Mouse (Mus musculus): ENCODE data around the gene Col26a1.

Gene Col26a1

DNA sequence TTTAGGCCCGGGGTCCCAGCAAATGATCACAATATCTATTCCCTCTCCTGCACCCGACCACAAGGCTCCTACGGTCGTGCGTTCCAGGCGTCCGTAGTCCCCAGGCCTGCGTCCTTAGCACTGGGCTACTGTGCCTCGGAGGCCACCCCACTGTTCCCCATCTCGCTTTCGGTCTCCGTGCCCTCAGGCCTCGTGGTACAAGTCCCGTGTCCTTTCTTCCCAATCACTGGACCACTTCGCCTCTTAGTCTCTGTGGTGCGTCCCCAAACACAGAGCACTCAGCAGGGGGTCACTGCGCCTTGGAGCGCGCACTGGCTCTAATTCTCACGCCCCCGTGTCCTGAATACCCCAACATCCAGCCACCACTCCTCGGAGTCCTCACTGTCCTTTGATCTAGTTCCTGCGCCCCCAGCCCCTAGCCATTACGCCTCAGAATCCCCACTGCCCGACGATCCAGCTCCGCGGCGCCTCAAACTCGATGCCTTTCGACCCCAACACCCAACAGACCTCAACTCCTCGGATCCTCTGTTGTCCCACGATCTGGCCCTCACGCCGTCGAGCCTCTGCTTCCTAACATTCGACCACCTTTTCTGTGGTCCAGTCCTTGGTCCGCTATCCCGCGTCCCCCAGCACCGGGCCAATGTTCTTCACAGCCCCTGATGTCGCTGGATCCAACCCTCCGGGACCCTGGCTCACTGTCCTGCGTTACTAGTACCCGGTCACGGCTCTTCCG lies 788 bp downstream of the Col26a1 start:
- in situ Hi-C loops (cut with MboI, MseI), result loop anchor here (5.0 to 10.0 kb wide), 2 partner anchors 47 to 90 kb away; no protein-coding TSS in a partner anchor

DNA sequence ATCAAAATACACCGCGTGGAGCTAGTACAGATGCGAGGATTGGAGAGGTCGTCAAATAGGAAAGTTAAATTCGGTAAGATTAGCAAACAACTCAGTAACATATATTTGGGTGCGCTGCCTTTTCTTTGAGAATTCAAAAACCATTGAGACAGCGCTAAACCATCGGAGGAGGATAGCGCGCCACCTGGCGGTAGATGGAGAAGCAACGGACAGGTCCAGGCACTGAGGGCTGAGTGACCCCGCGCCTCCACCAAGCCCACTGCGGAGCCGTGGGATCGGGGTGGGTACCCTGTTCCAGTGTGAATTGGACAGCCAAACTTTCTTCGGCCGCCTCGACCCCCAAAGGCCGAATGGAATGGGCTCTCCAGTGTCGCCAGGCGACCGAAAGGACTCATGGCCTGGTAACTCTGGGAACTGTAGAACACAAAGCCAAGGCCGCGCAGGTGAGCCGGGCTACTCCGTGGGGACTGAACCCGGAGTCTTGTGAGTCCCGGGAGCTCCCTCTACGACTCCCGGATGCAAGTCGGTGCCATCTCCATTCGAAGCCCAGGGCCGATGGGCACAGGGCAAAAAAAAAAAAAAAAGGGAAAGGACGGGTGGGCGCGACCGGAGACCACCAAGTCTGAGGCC lies 1.5 kb downstream of the Col26a1 start:
- in situ Hi-C loops (cut with MboI, MseI), result loop anchor here (5.0 to 10.0 kb wide), 2 partner anchors 47 to 89 kb away; no protein-coding TSS in a partner anchor

DNA sequence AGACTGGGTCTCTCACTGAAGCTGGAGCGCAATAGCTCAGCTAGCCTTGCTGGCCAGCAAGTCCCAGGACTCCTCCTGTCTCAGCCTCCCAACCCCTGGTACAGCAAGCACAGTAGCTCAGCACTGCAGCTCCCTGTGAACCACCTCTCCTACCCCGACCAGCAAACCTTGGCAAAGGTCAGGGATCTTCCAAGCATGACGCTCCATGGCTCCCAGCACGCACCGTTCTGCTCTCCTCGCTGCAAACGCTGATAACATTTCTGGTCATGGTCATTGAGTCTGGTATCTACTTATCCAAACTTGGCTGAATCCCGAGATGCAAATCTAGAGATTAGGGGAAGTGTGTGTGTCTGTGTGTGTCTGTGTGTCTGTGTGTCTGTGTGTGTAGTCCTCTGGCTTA lies 2.9 kb downstream of the Col26a1 start:
- in situ Hi-C loops (cut with MboI, MseI), result loop anchor here (5.0 to 10.0 kb wide), 2 partner anchors 45 to 88 kb away; no protein-coding TSS in a partner anchor

DNA sequence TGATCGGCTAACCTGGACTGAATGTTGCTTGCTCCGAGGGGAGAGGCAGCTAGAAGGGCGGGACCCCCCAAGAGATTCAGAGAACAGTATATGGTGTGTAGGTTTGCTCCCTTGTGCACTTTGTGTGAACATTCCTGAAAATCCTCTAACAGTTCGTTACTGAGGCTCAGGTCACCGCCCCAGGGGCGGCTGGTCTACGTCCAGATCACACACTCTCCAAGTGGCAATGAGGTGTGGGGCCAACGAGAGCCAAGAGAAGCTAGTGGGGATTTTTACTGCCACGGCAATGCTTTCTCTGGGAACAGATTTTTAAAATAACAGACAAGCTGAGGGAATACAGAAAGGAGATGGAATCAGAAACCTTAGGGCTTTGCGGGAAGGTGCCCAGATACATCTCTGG lies 8.7 kb downstream of the Col26a1 start:
- in situ Hi-C loops (cut with MboI, MseI), result no loop called here

DNA sequence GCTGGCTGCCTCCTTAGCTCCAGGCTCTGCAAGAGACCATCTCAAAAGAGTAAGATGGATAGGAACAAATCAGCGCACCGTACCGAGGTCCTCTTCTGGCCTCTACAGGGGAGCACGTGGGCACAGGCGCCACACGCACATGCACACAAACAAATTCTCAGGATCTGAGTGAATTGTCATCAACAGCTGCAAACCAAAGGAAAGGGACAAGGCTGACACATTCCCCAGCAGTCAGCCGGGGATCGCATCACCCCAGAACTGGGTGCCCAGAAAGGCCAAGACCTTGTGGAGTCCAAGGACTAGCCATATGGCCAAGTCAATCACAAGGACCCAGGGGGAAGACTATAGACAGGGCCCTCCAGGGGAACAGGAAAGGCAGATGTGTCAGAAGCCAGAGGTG lies 10.6 kb downstream of the Col26a1 start:
- in situ Hi-C loops (cut with MboI, MseI), result no loop called here

DNA sequence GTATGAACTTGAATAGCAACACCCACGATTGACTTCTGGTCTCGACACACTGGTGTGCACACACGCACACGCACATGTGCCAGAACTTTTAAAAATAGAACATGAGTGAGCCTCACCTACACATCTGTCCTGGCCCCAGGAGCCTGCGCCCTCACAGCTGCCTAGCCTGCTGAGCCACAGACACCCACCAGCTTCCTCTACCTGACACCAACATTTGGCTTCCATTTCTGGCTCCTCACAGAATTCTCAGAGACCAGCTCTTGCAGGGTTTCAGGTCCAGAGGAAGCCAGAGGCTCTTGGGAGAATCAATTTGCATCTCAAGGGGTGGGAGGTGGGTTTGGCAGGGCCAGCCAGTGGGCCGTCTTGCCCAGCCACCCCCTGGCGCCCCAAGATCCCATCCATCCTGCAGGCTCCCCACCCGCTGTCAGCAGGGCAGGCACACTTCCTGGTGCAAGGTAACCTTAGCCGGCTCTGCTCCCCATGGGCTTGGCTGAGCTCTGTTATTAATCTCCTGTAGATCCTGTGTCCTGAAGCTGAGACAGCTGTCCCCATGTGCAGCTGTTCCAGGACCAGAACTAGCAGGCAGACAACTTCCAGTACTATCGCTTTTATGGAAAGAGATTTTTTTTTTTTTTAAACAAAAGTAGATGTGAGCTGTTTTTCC lies 13.4 kb downstream of the Col26a1 start:
- in situ Hi-C loops (cut with MboI, MseI), result no loop called here

DNA sequence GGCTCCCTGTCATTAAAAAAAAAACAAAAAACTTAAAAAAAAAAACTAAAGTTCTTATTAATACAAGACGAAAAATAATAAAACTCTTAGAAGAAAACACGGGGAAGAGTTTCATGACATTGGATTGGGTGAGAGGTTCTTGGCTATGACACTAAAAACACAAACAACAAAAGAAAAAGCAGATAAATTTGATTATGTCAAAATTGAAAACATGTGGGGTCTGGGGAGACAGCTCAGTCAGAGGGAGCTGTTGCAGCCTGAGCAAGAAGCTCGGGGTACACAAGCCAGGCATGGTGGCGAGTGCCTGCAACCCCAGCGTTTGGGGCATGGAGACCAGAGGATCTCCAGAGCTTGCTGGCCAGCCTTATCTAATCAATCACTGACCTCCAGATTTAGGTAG lies 15.3 kb downstream of the Col26a1 start:
- in situ Hi-C loops (cut with MboI, MseI), result no loop called here

DNA sequence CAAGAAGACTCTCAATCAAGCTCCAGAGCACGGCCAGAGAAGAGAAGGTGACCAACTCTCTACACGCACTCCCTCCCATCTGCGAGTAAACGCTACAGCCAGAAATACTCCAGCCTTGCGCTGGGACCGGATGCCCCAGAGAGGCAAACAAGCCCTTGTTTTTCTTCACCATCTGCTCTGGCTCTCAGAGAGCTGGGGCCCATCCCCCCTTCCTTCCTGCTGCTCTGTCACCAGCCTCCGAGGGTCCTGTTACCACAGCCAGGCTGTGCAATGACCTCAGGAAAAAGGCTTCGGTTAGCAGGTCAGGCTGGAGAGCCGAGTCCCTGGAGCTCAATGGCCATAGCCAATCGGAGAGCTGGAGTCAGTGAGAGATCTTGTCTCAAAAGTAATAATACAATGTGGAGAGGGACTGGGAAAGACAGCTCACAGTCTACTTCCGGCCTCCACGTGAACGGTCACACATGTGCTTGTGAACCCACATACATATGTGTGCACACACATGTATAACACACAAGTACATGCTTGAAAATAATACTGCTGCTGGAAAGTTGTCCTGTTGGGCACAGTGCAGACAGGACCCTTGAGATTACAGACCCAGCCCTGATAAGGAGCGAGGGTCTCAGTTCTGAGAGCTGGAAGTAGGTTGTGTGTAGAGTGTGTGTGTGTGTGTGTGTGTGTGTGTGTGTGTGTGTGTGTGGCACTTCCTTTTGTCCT lies 18.9 kb downstream of the Col26a1 start:
- in situ Hi-C loops (cut with MboI, MseI), result no loop called here

DNA sequence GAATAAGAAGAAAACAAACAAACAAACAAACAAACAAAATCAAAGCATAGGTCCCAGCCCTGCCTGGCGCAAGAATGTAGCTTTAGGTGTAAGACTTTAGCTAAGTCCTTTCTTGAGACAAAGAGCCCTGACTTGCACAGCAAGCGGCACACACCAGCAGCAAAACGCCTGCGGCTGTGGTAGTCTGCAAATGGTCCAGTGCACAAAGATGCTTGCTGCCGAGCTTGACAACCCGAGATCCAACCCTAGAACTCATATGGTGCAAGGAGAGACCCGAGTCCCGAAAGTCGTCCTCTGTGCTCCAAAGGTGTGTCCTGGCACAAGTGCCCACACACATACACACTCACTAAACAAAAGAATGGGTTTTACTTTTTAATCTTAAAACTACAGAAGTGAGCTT lies 19.7 kb downstream of the Col26a1 start:
- in situ Hi-C loops (cut with MboI, MseI), result no loop called here

DNA sequence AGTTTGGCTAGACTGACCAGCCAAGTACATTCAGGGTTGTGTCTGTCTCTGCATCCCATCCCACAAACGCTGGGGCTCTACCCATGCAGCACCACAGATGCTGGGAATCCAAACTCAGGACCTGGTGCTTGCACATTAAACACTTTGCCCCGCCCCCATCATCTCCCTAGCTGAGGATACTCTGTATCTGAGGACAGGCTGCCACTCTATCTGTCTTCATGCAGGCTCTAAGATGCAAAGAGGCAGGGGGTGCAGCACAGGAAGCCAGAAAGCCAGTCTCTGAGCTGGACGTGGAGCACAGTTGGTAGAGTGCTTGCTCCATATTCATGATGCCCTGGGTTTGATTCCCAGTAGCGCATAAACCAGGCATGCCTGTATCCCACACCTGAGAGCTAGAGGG lies 20.2 kb downstream of the Col26a1 start:
- in situ Hi-C loops (cut with MboI, MseI), result no loop called here

DNA sequence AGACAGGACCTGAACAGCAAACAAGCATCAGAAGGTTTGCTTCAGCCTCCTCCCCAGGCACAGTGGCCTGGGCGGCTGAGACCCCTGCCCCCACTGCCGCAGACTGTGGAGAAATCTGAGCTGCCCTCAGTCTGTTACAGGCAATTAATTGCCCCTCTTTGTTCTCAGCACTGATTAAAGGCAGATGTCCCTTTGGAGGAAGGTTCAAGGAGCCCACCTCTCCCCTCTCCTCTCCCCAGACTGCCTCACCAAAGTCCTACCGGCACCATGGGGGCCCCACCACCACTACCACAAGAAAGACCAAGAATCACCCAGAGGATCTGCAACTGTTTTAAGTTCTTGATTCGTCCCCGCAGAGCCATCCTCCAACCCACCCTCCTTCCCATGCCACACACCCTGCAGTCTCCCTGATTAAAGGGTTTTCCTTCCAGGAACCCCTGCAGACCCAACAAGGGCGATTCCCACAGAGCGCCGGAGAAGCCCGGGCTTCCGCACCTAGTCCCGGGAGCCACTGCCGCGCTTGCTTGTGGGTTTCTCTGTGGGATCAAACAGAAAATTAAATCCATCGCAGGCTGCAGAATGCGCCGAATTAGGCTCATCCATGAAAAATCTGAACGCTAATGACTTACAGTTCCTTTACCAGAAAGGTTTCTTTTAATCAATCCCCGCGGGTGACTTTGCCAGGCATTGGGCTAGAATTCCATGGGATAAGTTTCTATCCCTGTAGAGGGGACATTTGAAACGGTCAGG lies 21.6 kb downstream of the Col26a1 start:
- in situ Hi-C loops (cut with MboI, MseI), result no loop called here

DNA sequence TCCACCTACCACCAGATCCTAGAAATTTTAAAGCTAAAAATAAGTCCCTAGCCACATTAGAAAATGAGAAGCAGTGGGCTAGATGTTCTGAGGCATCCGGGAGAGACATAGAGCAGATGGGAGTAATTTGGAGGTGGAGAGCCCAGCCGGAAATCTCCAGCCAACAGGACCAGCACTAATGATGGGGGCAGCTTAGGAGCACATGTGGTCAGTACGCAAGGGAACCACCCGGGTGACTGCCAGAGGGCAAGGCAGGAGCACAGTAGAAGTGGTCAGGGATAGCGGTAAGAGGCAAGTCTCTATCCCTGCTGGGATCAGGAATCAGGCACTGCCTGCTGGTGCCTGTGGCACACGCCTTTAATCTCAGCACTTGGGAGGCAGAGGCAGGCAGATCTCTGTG lies 32.3 kb downstream of the Col26a1 start:
- in situ Hi-C loops (cut with MboI, MseI), result no loop called here

DNA sequence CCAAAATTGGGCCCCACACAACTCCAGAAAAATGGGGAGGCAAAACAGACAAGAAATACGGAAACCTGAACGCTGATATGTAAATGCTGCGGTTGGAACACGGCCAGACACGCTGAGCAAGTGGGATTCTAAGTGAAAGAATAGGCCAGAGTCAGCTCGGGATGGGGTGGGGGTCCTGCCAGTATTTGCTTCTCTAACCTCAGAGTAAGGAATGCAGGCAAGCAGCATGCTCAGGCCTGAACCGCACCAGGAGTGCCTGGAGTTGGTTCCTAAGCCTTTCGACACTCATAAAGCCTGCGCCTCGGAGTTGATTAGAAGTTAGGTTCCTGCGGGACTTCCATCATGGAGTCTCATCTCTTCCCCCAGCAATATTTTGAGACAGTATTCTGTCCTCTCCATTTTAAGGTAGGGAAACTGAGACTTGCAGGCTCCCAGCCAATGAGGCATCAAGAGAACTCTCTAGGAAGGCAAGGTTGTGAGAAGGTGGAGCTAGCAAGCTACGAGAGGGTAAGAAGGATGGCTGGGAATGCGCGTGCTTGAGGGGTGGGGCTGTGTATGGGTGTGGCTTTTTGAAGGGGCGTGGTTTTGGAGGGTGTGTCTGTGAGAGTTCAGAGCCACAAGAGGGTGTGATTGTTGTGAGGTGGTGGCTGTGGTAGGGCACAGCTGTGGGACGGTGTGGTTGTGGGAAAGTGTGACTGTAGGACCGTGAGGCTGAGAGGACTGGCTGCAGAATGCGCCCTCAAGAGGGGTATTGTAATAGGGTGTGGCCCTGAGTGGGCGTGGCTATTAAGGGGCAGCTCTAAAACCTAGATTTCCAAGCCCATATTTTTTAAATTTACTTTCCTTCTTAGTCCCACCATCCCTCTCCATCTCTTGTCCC lies 36.4 kb downstream of the Col26a1 start:
- in situ Hi-C loops (cut with MboI, MseI), result no loop called here

DNA sequence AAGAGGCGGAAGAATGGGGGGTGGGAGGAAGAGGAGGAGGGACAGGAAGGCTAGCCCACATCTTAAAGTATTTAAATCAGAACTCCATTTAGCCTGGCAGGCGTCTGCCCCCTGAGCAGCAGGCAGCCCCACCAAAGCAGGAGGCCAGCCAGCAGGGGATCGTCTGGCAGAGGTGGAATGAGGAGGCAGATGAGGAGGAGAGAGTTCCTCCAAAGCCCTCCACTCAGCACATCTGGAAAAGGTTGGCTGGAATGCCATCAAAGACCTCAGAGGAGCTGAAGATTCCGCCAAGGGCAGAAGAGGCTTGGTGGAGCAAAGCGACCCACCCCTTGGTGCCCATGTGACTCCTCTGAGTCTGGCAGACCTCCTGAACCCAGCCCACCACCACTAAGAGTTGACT lies 39.1 kb downstream of the Col26a1 start:
- in situ Hi-C loops (cut with MboI, MseI), result no loop called here

DNA sequence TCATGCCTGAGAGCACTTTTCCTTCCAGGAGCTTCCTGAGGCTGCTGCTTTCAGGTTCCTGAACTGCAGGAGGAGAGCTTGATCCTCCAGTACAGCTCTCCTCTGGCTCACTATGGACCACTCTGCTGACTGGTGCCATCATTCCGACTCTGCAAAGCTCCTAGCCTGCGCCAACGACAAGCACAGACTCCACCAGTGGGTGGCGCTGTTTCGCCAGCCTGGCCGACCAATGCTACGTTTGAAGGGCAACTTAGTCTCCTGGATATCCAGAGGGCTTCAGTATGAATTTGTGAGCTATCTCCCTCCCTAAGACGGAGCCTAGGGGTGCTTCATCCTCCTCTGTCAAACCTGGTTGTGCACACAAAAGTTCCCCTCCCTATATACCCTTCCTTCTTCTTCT lies 43.0 kb downstream of the Col26a1 start:
- in situ Hi-C loops (cut with MboI, MseI), result no loop called here

DNA sequence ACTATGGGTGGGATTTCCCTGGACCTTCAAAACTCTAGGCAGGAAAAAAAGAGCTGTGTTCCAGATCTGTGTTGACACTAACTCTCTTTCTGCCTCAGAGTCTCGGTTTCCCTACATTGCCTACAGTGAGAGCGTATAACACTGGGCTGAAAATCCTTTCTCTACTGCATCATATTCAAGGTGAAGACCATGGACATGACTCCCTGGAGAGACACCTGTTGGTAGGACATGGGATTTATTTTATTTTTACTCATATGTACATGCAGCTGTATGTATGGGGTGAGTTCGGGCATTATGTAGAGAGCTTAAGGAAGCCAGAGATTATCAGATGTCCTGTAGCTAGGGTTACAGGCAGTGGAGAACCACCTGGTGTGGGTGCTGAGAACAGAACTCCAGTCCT lies 50.0 kb downstream of the Col26a1 start:
- in situ Hi-C loops (cut with MboI, MseI), result loop anchor here (10.0 kb wide), 1 partner anchor 52 kb away; the partner anchor contains the start of gene Col26a1

DNA sequence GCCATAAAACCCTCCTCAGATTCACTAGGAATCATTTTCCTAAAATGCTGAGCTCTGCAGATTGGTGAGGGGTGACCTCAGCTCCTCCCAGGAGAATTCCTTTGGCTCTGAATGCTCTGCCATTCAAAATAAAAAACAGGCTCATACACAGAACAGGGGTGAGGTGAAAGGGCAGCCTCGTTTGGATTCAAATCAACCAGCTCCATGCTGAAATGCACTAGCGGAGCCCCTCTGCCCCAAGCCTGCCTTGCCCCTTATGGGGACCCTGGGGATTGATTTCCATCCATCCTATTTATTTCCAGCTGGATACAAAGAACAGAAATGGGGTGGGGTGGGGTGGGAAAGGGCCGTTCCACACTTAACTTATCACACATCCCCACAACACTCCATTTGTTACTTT lies 52.9 kb downstream of the Col26a1 start:
- in situ Hi-C loops (cut with MboI, MseI), result loop anchor here (10.0 kb wide), 1 partner anchor 55 kb away; the partner anchor contains the start of gene Col26a1

DNA sequence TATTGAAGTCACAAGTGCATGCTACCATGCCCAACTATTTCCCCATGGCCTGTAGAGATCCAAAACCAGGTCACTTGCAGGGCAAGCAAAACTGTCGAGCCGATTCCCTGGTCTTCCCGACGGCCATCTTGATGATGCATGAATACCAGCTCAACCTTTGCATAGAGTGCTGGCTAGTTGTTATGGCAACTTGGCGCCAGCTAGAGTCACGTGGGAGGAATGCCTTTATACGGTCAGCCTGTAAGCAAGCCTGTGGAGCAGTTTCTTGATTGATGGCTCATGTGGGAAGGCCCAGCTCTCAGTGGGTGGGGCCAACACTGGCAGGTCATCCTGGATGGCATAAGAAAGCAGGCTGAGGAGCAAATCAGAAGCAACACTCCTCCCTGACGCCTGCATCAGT lies 61.0 kb downstream of the Col26a1 start:
- in situ Hi-C loops (cut with MboI, MseI), result no loop called here

DNA sequence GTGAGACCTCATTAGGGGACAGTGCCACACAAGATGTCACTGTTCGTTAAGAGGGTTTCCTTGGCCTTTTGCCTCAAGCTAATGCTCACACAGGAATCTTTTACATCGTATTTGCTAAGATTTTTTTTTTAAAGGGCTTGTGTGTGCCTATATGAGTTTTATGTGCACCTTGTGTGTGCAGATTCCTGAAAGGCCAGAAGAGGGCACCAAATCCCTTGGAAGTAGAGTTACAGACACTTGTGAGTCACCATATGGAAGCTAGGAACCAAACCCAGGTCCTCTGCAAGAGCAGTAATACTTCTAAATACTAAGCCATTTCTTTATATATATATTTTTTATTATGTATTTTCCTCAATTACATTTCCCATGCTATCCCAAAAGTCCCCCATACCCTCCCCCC lies 62.1 kb downstream of the Col26a1 start:
- in situ Hi-C loops (cut with MboI, MseI), result no loop called here

DNA sequence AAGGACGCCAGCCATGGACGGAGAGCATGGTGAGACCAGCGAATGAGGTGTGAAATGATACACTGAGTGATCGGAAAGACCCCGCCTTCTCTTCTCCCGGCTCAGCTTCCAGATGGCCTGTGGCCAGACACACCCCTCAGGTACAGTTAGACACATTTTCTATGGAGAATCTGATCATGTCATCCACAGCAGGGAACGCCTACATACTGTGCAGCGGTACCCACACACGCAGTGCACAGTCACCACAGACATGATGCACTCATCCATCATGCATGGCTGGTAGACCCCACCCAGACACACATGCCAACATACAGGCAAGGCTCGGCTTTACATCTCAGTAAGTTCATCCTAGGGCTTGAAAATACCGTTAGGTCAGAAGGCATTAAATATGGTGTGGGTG lies 63.3 kb downstream of the Col26a1 start:
- in situ Hi-C loops (cut with MboI, MseI), result loop anchor here (10.0 kb wide), 1 partner anchor 445 kb away; no protein-coding TSS in a partner anchor
